Mouse (Mus musculus) gastrocnemius, adult 8-10 months (tissue): ENCODE measurements at regions not wholly inside any gene's neighbourhood (a gene's known extent, or its start where the extent isn't known, plus 50 kb on each side); places are given as distances from the start of the nearest gene placed in this dataset.

Source experiments
- DNase-seq, 2 experiments: peaks; one replicate each; pipeline ENCODE4 v3.0.0; 2022; ENCODE audit warnings: low spot score in 2 of 2

DNA sequence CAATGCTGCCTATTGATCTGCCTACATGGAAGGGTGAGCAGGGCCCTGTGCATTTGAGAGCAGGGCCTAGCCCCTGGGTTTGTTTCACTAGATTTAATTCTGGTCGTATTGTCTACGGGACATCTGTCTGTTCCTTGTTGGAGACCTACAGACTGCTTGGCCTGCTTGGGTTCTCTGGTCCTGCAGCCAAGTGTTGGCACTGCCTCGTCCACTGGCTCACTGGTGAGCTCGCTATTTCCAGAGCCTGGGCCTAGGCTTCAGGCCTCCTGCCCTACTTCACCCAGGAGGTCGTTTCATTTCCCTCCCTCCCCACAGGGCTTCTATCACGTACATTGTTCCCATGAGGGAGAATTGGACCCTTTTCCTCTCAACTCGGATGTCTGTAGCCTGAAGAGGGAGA is 62.2 kb upstream of the Blcap start:
- peak in 1 of 2 experiments; percentile 14 for DNase-seq

DNA sequence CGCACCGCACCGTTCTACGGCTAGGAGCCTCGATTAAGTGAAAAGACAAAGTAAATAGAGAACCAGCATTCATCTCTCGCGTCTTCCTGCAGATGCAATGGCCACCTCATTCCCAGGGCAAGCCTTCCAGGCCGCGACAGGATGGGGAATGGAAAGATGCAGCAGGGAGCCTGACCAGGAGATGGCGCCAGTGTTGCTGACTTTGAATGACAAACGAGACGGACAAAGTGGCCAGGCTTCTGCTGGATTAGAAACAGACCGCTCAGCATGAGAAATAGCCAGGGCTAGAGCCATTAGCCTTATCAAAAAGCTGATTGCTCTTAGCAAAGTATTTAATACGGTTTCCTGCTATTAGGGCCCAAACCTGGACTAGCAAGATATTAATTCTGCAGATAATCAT is 64.6 kb upstream of the Blcap start:
- peak; percentile 70 to 77 for DNase-seq

DNA sequence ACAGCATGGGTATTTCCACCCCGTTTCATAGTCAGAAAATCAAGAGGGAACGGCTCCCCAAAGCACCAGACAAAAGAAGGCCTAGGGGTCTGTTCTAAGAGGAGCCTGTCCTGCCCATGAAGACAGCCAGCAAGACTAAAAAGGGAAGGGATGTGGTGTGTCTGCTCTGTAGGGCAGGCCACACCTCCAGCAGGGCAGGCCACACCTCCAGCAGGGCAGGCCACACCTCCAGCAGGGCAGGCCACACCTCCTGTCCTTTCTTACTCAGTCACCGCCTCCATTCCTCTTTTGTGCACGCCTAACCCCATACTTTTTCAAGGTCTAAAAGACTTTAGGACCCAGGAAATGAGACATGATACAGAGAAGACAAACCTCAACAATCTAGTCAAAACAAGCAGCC is 69.8 kb upstream of the Blcap start:
- DNase-seq = no peak

DNA sequence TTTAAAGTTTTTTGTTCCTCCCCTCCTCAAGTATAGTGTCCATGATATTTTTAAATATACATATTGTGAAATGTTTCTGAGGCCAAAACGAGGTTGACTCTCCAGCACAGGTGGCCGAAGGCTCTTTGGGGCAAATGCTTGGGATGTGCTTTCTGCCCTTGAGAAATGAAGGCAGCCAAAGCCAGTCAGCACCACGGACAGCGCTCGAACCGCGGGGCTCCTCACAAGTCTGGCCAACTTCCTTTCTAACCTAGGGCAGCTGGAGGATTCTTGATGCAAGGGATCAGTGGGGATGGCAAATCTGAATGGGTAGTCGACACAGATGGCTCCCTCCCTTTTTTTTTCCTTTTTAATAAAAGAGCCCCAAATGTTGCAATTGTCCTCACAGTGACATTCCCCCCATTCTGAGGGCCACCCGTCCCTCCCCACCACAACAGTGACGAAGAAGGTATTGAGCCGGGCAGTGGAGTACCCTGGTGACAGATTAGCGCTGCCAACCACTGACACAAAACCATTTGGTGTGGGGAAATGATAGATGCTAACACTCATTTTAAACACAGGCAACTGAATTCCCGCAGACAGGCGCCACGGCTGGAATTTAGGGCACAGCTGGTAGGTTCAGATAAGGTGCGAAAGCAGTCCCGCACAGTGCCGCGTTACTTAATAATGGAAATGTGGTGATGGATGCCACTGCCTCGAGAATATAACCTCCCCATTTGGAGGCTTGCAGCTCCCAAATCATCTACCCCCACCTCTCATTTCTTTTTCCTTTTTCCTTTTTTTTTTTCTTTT is 73.4 kb upstream of the Ctnnbl1 start:
- no peak for DNase-seq

DNA sequence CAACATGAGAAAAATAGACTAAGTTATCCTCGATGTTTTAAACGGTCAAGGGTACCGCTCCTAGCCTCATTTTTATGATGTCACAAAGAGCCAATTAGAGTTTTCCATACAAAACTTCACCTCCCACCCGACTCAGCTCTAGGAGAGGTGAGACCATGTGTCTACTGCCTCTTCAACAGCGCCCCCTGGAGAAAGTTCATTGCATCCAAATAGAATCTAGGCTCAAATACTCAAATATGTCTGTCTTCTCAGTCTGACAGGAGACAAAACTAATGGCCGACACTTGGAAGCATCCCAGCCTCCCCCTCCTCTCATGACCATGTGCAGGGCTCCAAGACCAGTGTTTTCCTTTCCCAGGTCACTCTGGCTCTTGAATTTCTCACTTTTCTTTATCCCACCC is 72.7 kb upstream of the Ctnnbl1 start:
- DNase-seq = no peak

DNA sequence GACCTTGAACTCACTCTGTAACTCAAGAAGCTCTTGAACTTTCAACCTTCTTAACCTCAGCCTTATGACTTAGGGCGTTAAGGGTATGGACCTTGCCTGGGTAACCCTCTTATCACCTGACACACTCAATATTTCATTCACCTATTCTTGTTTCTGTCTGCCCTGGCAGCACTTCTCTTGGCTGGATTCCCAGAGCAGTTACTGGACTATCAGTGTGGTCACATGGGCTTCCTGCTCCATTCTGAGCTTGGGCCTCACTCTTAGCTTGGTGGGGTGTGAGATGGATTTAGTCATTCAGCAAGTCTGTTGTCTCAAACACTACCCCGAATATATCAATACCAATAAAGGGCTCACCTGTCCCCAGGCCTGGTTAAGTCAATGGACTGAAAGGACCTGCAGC is 67.0 kb upstream of the Ctnnbl1 start:
- DNase-seq = no peak

DNA sequence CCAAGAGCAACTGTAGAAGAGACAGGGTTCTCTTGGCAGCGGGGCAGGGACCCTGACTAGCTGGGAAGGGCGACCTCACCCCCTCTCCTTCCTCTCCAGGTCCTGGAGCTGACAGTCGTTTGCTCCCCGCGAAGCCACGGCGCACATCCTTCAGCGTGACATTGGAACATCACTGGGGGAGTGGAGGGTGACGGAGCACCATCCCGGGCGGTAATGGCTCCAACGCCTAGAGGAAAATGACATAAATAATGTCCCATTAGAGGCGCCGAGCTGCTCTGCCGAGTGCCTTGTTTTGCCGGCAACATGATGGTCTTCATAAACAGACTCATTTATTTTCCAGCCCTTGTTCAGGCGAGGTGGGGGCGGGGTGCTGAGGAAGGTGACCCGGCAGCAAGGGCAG is 62.3 kb upstream of the Ctnnbl1 start:
- no peak for DNase-seq

DNA sequence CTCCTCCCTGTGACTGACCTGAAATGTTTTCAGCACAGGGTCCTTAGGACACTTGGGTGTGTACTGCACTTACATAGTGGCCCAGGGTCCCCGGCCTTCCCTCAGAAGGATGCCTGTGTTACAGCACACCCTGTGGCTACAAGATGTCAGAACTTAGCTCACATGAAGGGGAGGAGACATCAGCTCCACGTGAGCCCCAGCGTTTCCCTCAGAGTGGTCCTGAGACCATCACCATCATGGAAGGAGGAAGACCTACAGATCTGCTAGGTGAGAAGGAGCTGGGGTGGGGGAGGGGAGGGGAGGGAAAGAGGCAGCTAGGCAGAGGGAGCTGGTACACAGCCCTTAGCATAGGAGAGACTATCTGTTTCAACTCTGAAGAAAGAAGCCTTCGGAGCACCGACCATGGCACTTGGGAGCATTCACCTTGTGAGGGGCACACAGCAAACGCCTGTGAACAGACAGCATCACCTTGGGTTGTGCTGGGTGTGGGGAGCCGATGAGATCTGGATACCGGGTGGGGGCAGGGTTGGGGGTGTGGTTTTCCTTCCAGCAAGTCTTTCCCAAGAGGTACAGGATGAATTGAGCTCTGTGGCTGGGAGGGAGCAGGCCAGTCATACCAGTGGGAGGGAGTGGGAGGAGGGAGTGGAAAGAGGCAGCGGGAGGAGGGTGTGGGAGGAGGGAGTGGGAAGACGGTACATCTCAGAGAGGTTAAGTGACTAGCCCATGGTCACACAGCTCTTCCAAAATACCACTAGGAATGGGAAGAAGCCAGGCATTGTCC is 60.6 kb upstream of the Ctnnbl1 start:
- no peak for DNase-seq

DNA sequence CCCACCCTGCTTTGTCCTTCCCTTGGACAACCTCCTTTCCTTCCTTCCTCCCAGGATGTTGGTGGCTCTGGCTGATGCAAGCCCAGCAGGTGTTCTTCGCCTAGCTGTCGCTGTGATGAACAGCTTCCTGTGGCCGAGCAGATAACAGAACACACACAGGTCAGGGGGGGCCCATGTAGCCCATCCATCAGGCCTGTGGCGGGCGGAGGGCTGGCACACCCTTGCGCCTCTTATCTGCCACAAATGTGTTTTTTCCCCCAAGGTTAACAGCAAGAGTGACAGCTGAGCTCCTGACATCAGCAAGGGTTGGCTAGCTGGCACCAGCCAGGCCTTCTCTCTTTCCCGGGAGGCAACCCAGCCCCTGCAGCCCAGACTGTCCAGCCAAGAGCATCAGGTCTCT is 59.9 kb upstream of the Ctnnbl1 start:
- no peak for DNase-seq

DNA sequence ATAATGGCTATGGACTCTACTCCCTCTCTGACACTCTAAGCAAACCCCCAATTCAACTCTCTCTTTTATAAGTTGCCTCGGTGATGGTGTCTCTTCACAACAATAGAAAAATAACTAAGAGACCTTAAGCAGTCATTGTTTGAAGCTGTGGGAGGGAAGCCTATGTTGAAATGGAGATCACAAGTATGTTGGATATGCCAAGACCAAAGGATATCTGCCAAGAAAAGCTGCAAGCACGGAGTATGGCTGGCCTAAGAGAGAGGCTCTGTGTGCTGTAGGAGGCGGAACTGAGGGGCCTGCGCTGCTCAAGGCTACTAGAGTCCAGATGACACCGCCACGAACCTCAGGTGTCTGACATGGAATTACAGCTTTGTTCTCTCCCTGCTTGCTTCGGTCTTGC is 55.3 kb upstream of the Ctnnbl1 start:
- no peak for DNase-seq
